Mouse (Mus musculus): ENCODE measurements at regions not wholly inside any gene's neighbourhood (a gene's known extent, or its start where the extent isn't known, plus 50 kb on each side); places are given as distances from the start of the nearest gene placed in this dataset.

GRCm38 (mm10) chr7:83061894-83062477, 194.9 kb downstream of the Mex3b start:
- TF ChIP-seq CTCF (IDR thresholded peaks at IDR 0.05; ENCODE audit: low read depth, low read length) (no peak), POLR2A (IDR thresholded peaks at IDR 0.05; ENCODE audit: extremely low read depth, insufficient read depth, low read length) (no peak)

All from liver, adult 2 months (tissue).